Mouse (Mus musculus): Measurements from ENCODE around the gene Btbd2.
A peak's percentile ranks its signal among the peaks of the same experiment; 100 is the strongest.

Btbd2 gene

DNA sequence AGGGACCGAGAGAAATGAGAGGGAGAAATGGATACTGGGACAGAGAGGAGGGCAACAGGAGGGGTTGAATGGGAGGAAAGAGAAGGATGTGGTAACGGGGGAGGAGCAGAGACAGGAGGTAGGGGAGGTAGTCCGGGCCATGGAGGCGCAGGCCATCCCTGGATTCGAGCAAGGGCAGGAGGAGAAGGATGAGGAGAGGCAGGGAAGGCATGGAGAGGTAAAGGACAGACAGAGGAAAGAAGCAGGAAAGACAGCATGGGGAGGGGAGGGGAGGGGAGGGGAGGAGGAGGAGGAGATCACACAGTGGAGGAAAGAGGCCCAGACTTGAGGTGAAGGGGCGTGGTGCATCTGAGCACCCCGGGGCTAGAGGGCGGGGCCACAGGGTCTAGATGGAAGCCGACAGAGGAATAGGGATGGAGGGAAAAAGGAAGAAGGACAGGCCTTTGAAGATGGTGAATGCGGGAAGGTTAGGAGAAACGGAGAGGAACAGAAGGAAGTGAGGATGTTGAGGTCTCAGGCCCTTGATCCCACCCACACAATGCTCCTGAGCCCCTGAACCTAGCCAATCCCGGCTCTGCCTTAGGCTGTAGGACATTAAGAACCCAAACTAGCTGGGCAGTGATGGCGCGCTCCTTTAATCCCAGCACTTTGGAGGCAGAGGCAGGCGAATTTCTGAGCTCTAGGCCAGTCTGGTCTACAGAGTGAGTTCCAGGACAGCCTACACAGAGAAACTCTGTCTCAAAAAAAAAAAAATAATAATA is at the start of gene Btbd2:
Gene Btbd2, minus strand, starts transcription at position 209 of the 761 bp plus-strand sequence.
- DNase-seq (ENCODE audit: low read depth, low spot score), result peak; percentile 75

DNA sequence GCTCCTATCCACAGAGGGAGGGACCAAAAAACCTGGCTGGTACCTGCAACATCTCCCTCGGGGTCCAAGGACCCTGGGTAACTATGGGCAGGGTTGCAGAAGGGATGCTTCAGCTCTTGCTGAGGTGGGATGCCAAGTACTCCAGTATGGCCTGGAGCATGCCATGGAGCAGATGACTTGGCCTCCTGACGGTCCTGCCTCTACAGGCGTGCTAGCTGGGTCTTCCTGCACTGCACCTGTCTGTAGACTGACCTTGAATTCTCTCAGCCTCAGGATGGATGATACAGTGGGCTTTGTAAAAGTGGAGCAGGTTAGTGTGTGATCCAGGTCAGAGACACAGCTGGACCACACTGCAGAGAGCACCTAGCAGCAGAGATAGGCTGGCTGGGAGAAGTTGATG is 48.6 kb upstream of the Btbd2 start:
- DNase-seq (ENCODE audit: low read depth, low spot score), result no peak

DNA sequence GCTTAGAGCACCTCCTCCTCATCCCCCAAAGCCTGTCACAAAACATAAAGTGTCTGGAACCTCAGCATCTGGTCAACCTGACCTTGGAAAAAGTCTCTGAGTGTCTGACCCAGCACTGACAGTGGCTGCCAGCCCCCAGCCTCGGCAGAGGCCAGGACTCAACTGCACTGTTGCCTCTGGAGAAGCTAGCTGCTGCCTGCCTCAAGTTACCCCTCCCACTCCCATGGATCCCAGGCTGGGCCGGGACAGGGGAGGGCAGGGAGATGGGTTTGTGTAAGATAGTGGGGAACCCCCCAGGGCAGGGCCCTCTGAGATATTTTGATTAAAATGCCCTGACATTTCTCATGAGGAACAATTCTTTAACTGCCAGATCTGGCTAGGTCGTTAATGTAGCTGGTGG is 48.2 kb upstream of the Btbd2 start:
- no peak for DNase-seq (ENCODE audit: low read depth, low spot score)

DNA sequence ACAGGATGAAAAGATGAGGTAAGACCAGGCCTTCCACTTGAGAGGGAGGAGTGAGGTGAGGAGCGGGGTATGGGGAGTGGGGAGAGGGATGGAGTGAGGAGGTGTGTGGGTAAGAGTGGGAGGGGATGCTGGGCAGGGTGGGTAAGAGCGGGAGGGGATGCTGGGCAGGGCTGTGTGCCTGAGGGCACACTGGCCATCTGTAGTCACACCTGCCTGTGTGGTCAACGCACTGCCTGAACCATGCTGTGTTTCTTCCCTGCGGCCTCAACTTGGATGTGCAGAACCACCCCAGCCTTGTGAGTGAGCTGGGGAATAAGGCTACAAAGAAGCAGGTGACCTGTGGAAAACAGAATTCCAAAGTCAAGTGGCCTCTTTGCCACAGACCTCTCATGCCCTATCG is 47.5 kb upstream of the Btbd2 start:
- DNase-seq (ENCODE audit: low read depth, low spot score), result no peak

DNA sequence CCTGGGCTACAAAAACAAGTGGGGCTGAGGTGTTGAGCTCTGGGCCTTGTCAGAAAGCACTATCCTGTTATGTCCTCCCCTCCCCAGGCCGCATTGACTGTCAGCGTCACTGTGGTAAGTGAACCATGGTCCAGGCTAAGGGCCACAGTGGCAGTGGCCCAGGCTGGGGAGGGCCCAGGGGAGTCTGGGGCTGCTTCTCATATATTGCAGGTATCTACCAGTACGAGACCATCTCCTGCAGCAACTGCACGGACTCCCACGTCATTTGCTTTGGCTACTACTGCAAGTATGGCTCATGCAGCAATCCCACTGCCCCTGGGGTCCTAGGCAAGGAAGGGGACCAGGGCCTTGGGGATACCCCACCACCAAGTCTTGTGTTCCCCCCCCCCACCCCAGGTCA is 46.8 kb upstream of the Btbd2 start:
- no peak for DNase-seq (ENCODE audit: low read depth, low spot score)

DNA sequence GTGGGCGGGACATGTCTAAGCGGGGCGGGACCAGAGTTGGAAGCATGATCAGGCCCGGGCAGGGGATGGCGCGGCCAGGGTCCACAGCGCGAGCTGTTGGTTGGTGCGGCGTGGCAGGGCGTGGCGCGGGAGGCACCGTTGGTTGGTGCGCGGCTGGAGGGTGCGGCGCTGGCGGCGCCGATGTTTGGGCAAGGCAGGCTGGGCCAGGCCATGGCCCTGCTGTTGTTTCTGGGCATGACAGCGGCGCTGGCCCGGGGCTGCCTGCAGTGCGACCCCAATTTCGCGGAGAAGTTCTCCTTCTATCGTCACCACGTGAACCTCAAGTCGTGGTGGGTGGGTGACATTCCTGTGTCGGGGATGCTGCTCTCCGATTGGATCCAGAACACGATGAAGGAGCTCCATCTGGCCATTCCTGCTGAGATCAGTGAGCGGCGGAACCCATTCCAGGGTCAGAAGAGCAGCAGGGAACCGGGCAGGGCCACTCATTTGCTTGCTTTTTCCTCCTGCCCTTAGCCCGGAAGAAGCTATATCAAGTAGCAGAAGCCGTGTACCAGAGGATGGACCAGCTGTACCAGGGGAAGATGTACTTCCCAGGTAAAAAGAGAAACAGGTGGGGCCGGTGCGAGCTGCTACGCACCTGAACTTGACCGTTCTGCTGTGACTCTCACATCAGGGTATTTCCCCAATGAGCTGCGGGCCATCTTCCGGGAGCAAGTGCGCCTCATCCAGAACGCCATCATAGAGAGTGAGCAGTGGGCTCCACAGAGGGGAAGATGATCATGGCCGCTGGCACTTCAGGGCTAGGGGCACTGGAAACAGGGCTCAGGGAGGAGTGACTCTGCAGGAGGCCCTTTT is 45.9 kb upstream of the Btbd2 start:
- peak; percentile 96 for DNase-seq (ENCODE audit: low read depth, low spot score)

DNA sequence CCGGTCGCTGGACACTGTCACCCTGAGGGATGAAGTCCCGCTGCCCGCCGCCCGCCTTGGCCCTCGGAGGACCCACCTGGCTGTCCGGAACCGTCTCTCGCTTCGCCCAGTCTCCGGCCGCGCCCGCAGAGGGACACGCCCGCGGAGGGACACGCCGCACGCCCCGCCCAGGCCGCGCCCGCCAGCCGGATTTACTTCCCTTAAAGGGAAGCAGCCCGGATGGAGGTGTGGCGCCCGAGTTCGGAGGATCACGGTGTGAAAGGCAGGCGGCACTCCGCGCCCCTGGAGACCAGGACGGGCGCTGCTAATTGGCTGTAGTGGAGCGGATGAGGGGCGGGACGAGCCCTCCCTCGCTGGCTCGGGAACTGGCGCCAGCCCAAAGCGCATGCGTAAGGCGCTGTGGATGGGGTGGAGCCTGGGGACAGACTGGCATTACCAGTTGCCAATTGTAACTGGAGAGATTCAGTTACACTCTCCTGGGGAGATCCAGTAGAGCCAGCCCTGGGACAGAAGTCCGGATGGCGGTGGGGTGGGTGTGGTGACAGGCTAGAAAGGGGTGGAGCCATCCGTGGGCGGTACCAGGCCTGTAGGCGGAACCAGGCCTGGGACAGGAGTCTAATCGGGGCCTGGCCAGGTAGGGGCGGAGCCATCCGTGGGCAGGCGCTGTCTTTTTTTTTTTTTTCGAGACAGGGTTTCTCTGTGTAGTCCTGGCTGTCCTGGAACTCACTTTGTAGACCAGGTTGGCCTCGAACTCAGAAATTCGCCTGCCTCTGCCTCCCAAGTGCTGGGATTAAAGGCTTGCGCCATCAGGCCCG is 45.1 kb upstream of the Btbd2 start, which contains the start of the genes Mob3a and Izumo4:
Gene Mob3a, minus strand, starts transcription at position 257 of the 815 bp plus-strand sequence.
Gene Izumo4, plus strand, starts transcription at position 464 of the 815 bp plus-strand sequence.
- peak; percentile 100 for DNase-seq (ENCODE audit: low read depth, low spot score)

DNA sequence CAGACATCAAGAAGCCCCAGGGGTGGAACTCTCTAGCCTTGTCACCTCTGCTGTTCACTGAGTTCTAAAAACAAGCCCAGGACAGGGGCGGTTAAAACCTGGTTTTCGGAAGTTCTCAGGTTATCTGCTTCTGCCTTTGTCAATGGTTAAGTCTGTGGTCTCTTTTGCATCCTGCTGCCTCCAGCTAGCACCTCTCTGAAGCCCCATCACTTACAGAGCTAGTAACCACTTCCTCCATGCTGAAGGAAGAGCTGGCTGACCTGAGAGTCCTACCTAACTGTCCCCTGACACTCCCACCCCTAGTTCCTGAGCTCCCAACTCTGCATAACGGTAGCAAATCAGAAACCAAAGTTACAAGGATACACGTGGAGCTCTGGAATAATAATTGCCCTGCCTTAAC is 43.9 kb upstream of the Btbd2 start:
- DNase-seq (ENCODE audit: low read depth, low spot score), result peak; percentile 29

DNA sequence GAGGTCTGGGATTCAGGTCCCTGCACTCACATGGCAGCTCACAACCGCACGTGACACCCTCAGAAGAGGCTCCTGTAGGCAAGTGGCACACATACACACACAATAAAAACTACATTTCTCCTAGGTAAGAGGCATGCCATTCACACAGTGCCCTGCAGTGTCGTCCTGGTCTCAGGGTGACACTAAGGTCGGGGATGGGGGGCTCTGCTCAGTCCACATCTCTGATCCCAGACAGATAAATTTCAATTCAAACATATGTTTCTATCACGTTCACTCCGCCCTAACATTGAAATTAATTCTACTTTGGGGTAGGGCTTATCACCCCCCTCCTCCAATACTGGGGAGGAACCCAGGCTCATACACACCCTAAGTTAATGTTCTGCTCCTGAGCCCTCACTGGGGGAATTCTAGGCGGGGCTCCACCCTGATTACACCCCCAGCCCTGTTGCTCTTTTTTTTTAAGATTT is 43.2 kb upstream of the Btbd2 start:
- no peak for DNase-seq (ENCODE audit: low read depth, low spot score)

DNA sequence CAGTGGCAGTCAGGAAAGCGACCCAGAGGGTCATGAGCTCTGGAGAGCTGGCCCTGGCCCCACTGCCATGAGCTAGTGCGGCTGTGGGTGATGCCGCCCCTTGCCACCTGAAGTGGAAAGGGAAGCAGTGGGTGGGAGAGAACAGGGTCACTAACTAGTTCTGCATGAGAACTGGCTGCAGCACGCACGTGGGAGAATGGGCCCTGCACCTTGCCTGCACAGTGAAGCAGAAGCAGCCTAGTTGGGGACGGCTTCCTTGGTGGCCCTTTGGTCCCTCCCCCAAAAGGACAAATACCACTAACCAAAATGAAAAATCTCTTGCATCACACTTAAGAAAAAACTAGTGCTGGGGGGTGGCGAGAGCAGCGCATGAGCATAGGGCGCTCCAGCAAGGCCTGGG is 41.7 kb upstream of the Btbd2 start:
- no peak for DNase-seq (ENCODE audit: low read depth, low spot score)

DNA sequence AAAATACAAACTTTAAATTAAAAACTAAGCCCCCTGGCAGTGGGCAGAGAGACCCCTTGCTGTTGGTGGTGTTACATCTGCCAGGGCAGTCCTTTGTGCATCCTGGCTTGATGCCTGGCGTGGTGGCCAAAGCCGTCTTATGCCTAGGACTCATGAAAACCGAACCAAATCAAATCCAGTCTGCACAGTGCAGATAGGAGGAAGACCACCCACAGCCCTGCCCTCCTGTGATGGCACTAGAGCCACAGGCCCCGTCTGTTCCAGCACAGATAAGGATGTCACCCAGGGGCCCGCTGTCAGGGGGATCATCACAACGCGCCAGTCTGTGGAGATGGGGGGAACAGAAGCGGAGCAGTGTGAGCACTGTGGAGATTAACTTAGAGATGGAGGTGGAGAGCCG is 40.9 kb upstream of the Btbd2 start:
- DNase-seq (ENCODE audit: low read depth, low spot score), result no peak

DNA sequence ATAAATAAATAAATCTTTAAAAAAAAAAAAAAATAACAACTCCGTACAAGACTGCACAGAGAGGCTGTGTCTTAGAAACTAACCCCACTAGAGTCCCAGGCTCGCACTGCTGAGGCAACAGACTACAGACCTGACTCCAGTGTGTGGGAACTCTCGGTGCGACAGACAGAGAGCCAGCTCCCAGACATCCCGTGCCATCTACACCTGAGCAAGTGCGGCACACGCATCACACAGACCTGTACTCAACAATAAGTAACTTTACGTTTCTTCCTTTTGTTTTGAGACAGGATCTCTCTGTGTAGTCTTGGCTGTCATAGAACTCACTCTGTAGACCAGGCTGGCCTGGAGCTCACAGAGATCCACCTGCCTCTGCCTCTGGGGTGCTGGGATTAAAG is 40.5 kb upstream of the Btbd2 start:
- DNase-seq (ENCODE audit: low read depth, low spot score), result no peak

DNA sequence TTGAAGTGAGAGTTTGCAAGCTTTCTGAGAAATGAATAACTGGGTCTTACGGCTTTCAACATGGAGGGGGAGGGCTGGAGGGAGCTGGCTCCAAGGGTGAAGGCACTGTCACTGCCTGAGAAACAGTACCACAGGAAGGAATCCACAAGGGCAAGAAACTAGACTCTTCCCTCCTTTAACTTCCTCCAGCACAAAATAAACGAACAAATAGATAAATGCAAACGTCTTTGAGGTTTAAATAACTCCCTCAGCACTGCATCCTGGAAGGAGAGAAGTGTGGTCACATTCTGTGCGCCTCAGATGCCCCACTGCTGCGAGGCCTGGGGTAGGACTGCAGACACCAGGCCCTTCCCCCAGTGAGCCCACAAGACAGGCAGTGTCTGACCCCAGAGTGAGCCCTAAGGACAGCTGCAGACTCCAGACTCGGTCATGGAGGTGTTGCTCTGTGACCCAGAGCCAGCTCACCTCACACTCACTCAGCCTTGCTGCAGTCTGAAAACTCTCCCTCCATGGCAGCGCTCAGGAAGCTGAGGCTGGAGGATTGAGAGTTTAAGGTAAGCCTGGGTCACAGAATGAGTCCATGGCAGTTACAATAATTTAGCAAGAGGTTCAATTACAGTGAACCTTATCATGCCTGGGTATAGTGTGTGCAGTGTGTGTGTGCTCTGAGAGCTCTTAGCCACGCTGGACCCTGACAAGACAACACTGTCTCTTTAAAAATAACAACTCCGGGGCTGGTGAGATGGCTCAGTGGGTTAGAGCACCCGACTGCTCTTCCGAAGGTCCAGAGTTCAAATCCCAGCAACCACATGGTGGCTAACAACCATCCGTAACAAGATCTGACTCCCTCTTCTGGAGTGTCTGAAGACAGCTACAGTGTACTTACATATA is 39.9 kb upstream of the Btbd2 start:
- no peak for DNase-seq (ENCODE audit: low read depth, low spot score)

DNA sequence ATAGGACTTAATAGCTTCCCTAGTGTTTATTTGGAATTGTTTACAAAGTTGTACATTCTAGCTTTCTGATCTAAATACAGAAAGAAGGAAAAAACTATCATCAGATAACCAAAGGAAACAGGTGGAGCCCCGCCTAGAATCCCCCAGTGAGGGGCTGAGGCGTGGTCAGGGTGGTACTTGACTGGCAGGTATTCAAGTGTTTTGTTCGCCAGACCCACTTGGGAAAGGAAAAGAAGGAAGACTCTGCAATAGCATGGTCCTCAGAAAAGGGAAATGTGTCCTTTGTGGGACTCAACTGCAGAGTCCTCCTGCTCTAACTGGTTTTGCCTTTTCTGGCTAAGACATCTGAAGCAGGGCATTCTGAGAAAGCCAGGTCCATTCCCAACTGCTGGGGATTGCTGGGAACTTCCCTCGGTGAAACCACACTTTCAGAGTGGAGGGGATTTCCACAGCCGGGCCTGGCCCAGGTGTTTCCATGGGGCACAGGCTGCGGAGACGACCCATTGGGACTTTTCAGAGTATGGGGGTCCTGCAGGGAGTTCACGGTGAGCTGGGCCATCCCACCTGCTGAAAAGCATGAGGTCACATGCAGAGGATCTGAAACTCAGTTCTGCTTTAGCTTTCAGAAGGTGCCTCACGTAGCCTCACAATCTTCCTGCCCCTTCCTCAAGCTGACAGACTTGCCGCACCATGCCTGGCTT is 39.1 kb upstream of the Btbd2 start:
- DNase-seq (ENCODE audit: low read depth, low spot score), result no peak

DNA sequence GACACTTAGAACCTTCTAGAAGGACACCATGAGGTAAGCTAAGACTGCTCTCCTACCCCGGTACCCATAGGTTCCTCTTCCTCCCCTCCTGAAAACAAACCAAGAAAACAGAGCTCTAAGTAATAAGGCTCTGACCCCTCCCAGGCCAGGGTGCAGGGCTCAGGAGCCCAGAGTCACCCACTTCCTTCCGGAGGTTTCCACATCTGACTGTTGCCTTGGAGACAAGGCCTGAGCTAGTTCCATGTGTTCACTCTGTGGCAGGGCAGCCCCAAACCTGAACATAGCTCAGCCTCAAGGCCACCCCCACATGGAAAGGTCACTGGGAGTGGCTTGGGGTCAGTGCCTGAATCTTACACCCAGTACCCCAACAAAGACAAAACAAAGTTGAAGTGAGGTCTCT is 38.3 kb upstream of the Btbd2 start:
- DNase-seq (ENCODE audit: low read depth, low spot score), result no peak

DNA sequence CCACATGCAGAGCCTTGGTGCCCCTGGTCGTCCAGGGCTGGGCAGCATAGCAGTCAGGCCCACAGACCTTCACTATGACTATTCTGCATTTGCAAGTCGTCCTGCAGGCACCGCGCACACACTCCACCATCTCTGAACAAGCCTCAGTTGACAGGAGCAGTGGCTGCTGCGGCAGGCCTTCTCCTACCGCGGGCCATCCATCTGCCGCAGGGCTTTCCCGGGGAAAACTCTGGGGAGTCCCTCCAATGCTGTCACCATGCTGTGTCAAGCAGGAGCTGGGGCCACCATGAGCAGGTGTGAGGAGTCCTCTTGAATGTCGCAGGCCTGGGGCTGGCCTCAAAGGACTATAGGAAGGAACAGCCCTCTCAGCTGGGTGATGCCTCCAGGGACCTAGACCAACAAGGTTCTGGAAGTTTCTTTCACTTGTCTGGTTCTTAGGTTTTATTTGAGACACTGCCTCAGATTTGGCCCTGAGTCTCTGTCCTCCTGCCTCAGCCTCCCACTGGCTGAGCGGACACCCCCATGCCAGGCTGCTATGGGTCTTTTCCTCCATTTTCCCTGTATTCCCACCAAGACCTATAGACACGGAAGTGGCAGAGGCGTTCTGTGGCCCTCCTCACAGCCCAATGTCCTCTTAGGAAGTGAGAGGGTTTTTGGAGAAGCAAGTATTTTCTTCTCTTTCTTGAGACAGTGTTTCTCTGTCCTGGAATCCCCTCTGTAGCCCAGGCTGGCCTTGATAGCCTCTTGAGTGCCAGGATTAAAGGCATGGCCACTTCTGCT is 37.5 kb upstream of the Btbd2 start:
- DNase-seq (ENCODE audit: low read depth, low spot score), result no peak

DNA sequence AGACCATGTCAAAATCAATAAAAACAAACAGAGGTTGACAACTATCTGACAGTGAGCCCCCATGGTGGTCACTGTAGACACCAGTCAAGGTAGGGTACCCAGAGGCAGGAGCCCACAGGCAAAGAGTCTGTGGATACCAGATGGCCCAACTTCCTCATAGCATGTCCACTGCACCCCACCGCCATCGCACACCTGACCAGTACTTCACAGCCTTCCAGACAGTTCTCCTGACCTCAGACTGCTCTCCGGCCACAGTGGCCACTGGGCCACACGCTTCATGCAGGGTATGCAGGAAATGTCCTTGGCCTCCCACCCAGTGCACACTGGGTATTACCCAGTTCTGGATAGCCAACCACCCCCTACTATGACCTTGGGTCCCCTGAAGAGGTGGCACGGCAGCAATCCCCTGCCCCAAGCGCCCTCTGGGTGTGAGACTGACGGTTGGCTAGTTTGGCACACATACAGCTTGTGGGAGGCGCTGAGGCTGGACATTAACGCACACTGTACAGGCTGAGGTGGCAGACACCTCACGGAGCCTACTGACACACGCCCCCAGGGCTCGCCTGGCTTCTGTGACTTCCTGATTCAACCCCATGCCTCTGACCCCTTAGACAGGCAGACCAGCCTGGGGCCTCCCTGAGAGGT is 36.7 kb upstream of the Btbd2 start:
- no peak for DNase-seq (ENCODE audit: low read depth, low spot score)

DNA sequence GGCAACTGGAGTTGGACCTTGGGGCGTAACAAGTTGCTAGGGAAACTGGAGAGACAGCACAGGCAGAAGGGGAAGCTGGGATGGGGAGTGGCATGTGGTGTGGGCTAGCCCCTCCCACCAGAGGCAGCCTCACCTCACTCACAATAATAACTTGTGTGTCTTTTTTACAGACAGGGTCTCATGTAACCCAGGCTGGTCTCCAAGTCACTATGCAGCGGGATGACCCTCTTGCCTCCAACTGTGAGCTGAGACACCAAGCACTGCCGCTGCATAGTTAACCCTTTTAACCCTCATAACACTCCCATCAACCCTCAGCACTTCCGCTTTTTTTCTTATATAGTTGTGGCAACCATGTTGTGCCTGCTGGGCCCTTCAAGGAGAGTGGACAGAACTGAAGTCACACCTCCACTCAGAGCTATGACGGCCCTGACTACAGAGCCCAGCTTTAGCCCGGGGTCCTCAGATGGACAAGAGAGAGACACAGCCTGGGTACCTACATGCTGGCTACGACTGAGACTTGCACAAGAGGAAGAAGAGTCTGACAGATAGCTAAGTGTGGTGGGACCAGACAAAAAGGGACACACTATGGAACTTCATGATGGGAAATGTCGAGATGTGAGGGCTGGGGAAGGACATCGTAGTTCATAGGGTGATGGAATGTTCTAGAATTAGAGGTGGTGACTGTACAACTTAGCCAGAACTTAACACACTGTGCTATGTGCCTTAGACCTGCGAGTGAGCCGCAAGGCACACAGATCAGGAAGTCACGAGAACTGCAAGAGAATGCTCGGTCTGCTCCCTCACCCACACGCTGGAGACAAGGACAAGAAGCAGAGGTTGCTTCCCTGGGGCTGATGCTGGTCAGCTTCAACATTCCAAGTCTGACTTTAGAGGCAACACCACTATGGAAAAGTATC is 35.6 kb upstream of the Btbd2 start:
- DNase-seq (ENCODE audit: low read depth, low spot score), result no peak
